Mouse (Mus musculus) liver, embryonic 13.5 days (tissue): ENCODE measurements around the gene Trim13. TPM values are rescaled to one million over a fixed set of nuclear protein-coding genes. Genes with fewer than 3 reads are reported as not detected.

Experiments
- ATAC-seq: fragments of 200-750 bp; cut with Nextera tagmentation; 2 replicates; pipeline ENCODE4 v1.8.0; 2017; ENCODE audit warnings: low read depth, mild to moderate bottlenecking, moderate number of reproducible peaks, moderate library complexity
- DNase-seq: peaks from one replicate; pipeline ENCODE4 v3.0.0; 2022
- H3K27ac ChIP-seq: fragments of 300-500 bp; sonication (generic); 2 replicates; pipeline ENCODE4 v1.5.1; 2015; ENCODE audit warnings: moderate library complexity, mild to moderate bottlenecking, inconsistent platforms
- H3K27me3 ChIP-seq: fragments of 300-500 bp; sonication (generic); 2 replicates; pipeline ENCODE4 v1.6.1; 2015; ENCODE audit warnings: mild to moderate bottlenecking, inconsistent platforms
- H3K36me3 ChIP-seq: fragments of 300-500 bp; sonication (generic); 2 replicates; pipeline ENCODE4 v1.6.1; 2015; ENCODE audit warnings: mild to moderate bottlenecking, inconsistent platforms
- H3K4me1 ChIP-seq: fragments of 300-500 bp; sonication (generic); replicated peaks from 2 replicates; pipeline ENCODE4 v1.6.1; 2015; ENCODE audit warnings: inconsistent platforms
- H3K4me2 ChIP-seq: fragments of 300-500 bp; sonication (generic); 2 replicates; pipeline ENCODE4 v1.6.1; 2015; ENCODE audit warnings: inconsistent platforms, mild to moderate bottlenecking, moderate library complexity
- H3K4me3 ChIP-seq: fragments of 300-500 bp; sonication (generic); replicated peaks from 2 replicates; pipeline ENCODE4 v1.5.1; 2015; ENCODE audit warnings: mild to moderate bottlenecking, inconsistent platforms
- H3K9ac ChIP-seq: fragments of 300-500 bp; sonication (generic); 2 replicates; pipeline ENCODE4 v1.6.1; 2015; ENCODE audit warnings: mild to moderate bottlenecking, inconsistent platforms
- H3K9me3 ChIP-seq: fragments of 300-500 bp; sonication (generic); replicated peaks from 2 replicates; pipeline ENCODE4 v1.6.1; 2016; ENCODE audit warnings: inconsistent platforms
- WGBS: fragments of 180-500 bp; shearing (Covaris S2); methylation state at CpG from one replicate; pipeline ENCODE4 v1.1.7; 2015; ENCODE audit not compliant: insufficient replicate concordance; 5-methylcytosine and 5-hydroxymethylcytosine counted together
- microRNA counts: library from miRNA; unstranded; fragments of <30 nt; microRNA quantifications from one replicate; lab custom pipeline; 2016
- microRNA-seq: library from miRNA; unstranded; fragments of <30 nt; microRNA quantifications from one replicate; pipeline ENCODE4, GENCODE M21; 2016
- polyA plus RNA-seq: library from polyadenylated mRNA; unstranded; fragments of >200 nt; fragmentation: Nextera tagmentation; extraction: Ambion mirVana; gene quantifications from 2 replicates; pipeline ENCODE4 v1.2.1, GENCODE M21; 2015

Gene Trim13
- polyA plus RNA-seq, 1 experiment from 2014 or later = 6.8 TPM

GRCm38 (mm10) chr14:61635969-61636368 lies 37.9 kb downstream of the Trim13 start:
- Histone ChIP-seq H3K27ac (no peak overlapping the region), H3K4me3 (no peak overlapping the region), H3K4me1 (0 out of 2 replicates have a peak, but pooled peaks cover 5% of the 10 kb centered on the region), H3K9me3 (no peaks in the 10 kb centered on the region), H3K4me2 (no peak overlapping the region), H3K36me3 (peaks cover 58% of the 10 kb centered on the region), H3K9ac (no peak overlapping the region), H3K27me3 (no peaks in the 10 kb centered on the region)
- no peak for DNase-seq
- ATAC-seq = no peak

- H3K9ac ChIP-seq = no peak overlapping the region
Observed at GRCm38 (mm10) chr14:61642668-61643067, 44.6 kb downstream of the Trim13 start.

GRCm38 (mm10) chr14:61645547-61645946 lies 47.5 kb downstream of the Trim13 start:
- peaks cover 17% of the 10 kb centered on the region for H3K4me1 ChIP-seq
- 0 out of 2 replicates have a peak, but pooled peaks cover 3% of the 10 kb centered on the region for H3K36me3 ChIP-seq
- no peak for ATAC-seq
- H3K27ac ChIP-seq = no peak overlapping the region; the same call in 1 of the 2 replicates
- H3K27me3 ChIP-seq = no peaks in the 10 kb centered on the region
- 30% methylated on average over 1 of the region's 1 CpGs for whole genome bisulfite sequencing
- DNase-seq = no peak
- H3K4me3 ChIP-seq = peak overlapping the region; percentile 49
- no peaks in the 10 kb centered on the region for H3K9me3 ChIP-seq
- peak overlapping the region; percentile 55; the same call in 1 of the 2 replicates for H3K9ac ChIP-seq
- H3K4me2 ChIP-seq = peak overlapping the region; percentile 52

More at GRCm38 (mm10) chr14:61642668-61643067, 44.6 kb downstream of the Trim13 start:
- 85% methylated on average over 1 of the region's 1 CpGs for WGBS
- no peaks in the 10 kb centered on the region for H3K9me3 ChIP-seq
- H3K4me2 ChIP-seq = no peak overlapping the region
- ATAC-seq = no peak
- no peak for DNase-seq
- H3K27me3 ChIP-seq = no peaks in the 10 kb centered on the region
- 0 out of 2 replicates have a peak, but pooled peaks cover 5% of the 10 kb centered on the region for H3K4me1 ChIP-seq
- no peak overlapping the region for H3K4me3 ChIP-seq
- H3K36me3 ChIP-seq = peaks cover 18% of the 10 kb centered on the region
- no peak overlapping the region for H3K27ac ChIP-seq

- H3K27ac ChIP-seq = peak overlapping the region; percentile 96
- H3K27me3 ChIP-seq = no peaks in the 10 kb centered on the region
- H3K4me2 ChIP-seq = peak overlapping the region; percentile 87
- ATAC-seq (0 out of 2 replicates have a peak, but pooled peaks have one; percentile 22), DNase-seq (peak; percentile 57)
- peak overlapping the region; percentile 99 for H3K4me3 ChIP-seq
- WGBS = under 1% methylated on average over 24 of the region's 24 CpGs
- no peaks in the 10 kb centered on the region for H3K9me3 ChIP-seq
- H3K36me3 ChIP-seq = 0 out of 2 replicates have a peak, but pooled peaks cover 3% of the 10 kb centered on the region
- peaks cover 31% of the 10 kb centered on the region for H3K4me1 ChIP-seq
- H3K9ac ChIP-seq = peak overlapping the region; percentile 100
Observed at GRCm38 (mm10) chr14:61647182-61647880, 49.3 kb downstream of the Trim13 start.

- Histone ChIP-seq H3K9me3 (no peaks in the 10 kb centered on the region), H3K27ac (peak overlapping the region; percentile 96), H3K27me3 (no peaks in the 10 kb centered on the region), H3K4me2 (peak overlapping the region; percentile 87), H3K36me3 (0 out of 2 replicates have a peak, but pooled peaks cover 2% of the 10 kb centered on the region), H3K4me1 (peaks cover 37% of the 10 kb centered on the region), H3K9ac (peak overlapping the region; percentile 100), H3K4me3 (peak overlapping the region; percentile 99)
- WGBS = under 1% methylated on average over 84 of the region's 95 CpGs
- DNase-seq = peak; percentile 34
- peak; percentile 73 for ATAC-seq
Observed at GRCm38 (mm10) chr14:61647881-61648684, 50.0 kb downstream of the Trim13 start.

- Histone ChIP-seq H3K36me3 (no peaks in the 10 kb centered on the region), H3K4me1 (peaks cover 41% of the 10 kb centered on the region), H3K4me3 (peak overlapping the region; percentile 99), H3K27me3 (no peaks in the 10 kb centered on the region), H3K4me2 (peak overlapping the region; percentile 87), H3K9me3 (no peaks in the 10 kb centered on the region), H3K9ac (peak overlapping the region; percentile 100), H3K27ac (peak overlapping the region; percentile 96)
- DNase-seq = peak; percentile 93
- peak; percentile 91 for ATAC-seq
- WGBS = 1% methylated on average over 62 of the region's 62 CpGs
Observed at GRCm38 (mm10) chr14:61648685-61649504, 50.8 kb downstream of the Trim13 start.

GRCm38 (mm10) chr14:61650291-61650960 lies 52.4 kb downstream of the Trim13 start:
- DNase-seq (no peak), ATAC-seq (no peak)
- no peaks in the 10 kb centered on the region for H3K36me3 ChIP-seq
- peaks cover 55% of the 10 kb centered on the region for H3K4me1 ChIP-seq
- H3K9ac ChIP-seq = peak overlapping the region; percentile 100
- H3K27ac ChIP-seq = peak overlapping the region; percentile 96
- no peaks in the 10 kb centered on the region for H3K27me3 ChIP-seq
- H3K4me2 ChIP-seq = peak overlapping the region; percentile 87
- WGBS = 30% methylated on average over 9 of the region's 9 CpGs
- peak overlapping the region; percentile 99 for H3K4me3 ChIP-seq
- H3K9me3 ChIP-seq = no peaks in the 10 kb centered on the region

MicroRNAs encoded within 50 kb of the gene (microRNA counts, 519-probe panel; counts per million panel counts)
- microRNA mmu-miR-15a (lab: Ali Mortazavi, UCI) (7,759 counts per million, percentile 95 among the panel's probes with 10 or more counts), microRNA mmu-miR-16 (lab: Ali Mortazavi, UCI) (8,648 counts per million, percentile 99 among the panel's probes with 10 or more counts)

Small RNA genes within 50 kb of the gene (microRNA-seq; reads per million reads assigned to microRNA genes)
- gene Mir15a = 11,083 reads per million, percentile 93 among the genes with 10 or more reads in this experiment
- gene Mir16-1 = 7,715 reads per million, percentile 91 among the genes with 10 or more reads in this experiment

Other genes starting within 250 kb of the Trim13 start
- gene Ebpl, start 237.8 kb upstream of the Trim13 start, polyA plus RNA-seq = 4.5 TPM in 2 replicates
- 29.9 and 40.5 TPM in 2 replicates for gene Kpna3, start 158.4 kb upstream of the Trim13 start, polyA plus RNA-seq
- 13.2 TPM in 2 replicates for gene Spryd7, start 41.4 kb upstream of the Trim13 start, polyA plus RNA-seq
- gene Kcnrg, start 9.2 kb downstream of the Trim13 start, polyA plus RNA-seq = 0.07 and 0.23 TPM in 2 replicates